Mouse (Mus musculus) layer of hippocampus, adult 18-20 months (tissue): ENCODE data around the gene Zdhhc25. TPM values are rescaled to one million over a fixed set of nuclear protein-coding genes. Genes with fewer than 3 reads are reported as not detected.

Experiments
- DNase-seq, 2 experiments: peaks; one replicate each; pipeline ENCODE4 v3.0.0; 2022; ENCODE audit warnings: low spot score in 2 of 2
- long read RNA-seq: library from polyadenylated mRNA; stranded (forward); transcript quantifications from one replicate; pipeline ENCODE4 v2.0.0, GENCODE M21; 2021
- total RNA-seq, 2 experiments: library from RNA; stranded (reverse); gene quantifications; 2 replicates each; pipeline ENCODE4 v1.2.3; 2021

Zdhhc25 gene
- total RNA-seq, result not detected
- long read RNA-seq, result 0 reads

DNA sequence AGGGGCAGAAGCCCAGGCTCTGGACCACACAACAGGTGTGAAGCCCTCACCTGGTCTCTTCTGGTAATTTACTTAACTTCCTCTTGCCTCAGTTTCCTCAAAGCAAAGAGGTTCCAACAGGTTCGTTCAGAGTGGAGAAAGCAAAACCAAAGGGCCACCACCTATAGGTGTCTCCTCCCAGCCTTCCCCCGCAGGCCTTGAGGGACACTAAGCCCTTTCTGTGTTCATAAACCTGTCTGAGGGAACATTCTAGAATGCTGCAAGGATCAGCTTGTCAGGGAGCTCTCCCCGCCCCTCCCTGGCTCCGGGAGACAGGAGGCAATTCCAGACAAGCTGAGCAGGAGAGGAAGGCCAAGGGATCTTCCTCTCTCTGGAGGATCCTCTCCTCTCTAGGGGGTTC, at the start of gene Zdhhc25:
Zdhhc25 (plus strand) TSS at position 301 of the 400 bp plus-strand sequence.
- DNase-seq, result no peak

DNA sequence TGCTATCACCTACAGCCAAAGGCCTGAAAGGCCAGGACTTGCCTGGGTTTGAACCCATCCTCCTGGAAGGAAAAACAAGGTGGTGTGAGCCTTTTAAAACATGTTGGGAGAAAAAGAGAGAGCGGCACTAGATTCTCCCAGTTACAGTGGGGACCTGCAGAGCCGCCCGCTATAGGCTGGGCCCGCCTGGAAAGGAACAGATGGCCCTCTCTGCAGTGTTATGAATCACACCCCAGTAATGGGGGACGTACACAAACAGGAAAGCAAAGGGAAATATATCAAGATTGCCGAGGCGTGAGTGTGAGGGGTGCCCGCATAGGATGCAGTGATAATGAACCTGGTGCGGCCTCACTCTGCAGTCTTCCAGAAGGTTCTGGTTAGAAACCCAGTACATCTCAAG, 47.2 kb upstream of the Zdhhc25 start:
- DNase-seq, result peak; percentile 21 to 39

- DNase-seq, result peak in 1 of 2 experiments; percentile 56
Measured at GRCm38 (mm10) chr15:88555476-88555875, 44.6 kb upstream of the Zdhhc25 start.

DNA sequence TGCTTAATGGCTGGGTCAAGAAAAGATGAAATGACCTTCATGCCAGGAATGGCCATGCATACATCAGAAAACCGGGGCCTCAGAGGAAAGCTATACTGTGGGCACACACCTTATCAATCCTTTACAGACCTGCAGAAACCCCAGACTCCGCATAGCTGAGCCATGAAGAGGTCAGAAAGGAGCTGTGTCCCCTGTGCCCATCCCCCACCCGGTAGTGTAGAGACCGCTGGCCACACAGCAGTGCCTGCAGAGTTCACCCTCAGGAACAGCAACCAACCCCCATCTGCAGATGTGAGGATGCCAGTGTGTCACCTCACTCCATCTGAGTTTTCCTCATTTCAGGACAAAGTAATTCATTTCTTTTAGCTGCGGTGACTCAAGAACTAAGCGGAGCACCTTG, 39.5 kb upstream of the Zdhhc25 start:
- no peak for DNase-seq

- no peak for DNase-seq
Measured at GRCm38 (mm10) chr15:88561058-88561730, 38.9 kb upstream of the Zdhhc25 start.

DNA sequence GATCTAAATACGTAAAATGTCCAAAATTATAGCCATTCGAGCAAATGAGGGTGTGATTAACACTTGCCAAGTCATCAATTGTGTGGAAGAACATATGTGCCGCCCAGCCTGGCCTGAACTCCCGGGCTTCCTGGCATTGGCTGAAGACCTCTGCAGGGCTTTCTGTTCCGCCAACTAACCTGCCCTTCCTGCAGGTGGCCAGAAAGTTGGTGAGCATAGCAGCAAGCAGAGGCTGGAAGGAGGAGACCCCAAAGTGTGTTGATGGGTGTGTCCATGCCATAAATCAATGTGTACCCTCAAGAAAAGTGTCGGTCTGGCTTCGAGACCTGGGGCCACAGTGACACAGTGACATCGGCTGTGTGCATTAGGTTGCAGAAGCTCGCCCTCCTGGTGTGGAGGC, 34.8 kb upstream of the Zdhhc25 start:
- no peak for DNase-seq

DNA sequence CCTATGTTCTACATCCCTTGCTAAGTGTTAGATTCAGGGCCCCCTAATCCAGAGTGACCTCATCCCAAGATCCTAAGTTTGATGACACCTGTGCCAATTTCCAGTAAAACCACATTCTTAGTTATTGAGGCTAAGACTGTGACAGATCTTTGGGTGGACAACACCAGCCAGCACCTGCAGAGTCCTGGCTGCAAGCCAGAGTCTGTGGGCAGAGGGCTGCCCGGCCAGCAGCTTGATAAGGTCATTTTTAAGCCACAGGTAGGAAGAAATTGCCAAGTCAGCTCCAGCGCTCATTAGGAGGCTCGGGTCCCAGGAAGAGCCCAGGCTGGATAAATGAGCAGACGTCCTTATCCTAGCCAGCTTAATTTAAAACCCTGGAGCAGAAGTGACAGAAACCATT, 34.3 kb upstream of the Zdhhc25 start:
- DNase-seq, result no peak

DNA sequence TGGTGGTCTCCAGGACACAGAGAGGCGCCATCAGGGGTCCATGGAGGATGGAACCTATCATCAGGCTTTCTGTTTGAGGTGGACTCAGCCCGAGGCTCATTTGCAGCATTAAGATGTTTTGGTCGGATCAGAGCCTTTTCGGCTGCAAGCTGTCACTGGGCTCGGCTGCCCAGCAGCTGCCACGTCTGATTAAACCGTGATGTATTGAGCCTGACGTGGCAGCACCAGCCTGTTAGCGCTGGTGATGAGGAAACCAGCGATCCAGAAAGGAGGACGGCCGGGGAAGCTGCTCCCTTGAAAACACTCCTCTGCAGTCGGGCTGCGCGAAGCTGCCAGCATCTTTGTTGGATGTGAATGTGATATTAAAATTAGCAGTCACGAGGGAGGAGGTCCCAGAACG, 29.4 kb upstream of the Zdhhc25 start:
- DNase-seq, result peak; percentile 10 to 22

DNA sequence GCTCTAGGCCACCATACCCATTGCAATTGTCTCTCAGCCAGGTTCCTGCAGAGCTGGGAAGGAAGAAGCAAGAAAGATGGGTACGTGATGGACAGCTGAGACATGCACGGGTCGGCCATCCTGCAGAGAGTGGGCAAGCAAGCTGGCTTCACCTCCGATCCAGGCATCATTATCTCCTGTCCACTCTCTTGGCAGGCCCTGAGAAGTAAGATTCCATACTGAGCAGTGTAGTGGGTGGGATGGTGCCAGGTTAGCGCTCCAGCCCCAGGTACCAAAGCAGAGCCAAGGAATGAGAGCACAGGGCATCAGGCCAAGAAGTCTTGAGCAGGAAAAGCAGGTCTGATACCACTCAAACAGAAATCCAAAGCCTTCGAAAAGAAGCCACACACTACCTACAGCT, 20.6 kb upstream of the Zdhhc25 start:
- no peak for DNase-seq

GRCm38 (mm10) chr15:88602496-88602895, 2.4 kb downstream of the Zdhhc25 start:
- DNase-seq, result no peak

DNA sequence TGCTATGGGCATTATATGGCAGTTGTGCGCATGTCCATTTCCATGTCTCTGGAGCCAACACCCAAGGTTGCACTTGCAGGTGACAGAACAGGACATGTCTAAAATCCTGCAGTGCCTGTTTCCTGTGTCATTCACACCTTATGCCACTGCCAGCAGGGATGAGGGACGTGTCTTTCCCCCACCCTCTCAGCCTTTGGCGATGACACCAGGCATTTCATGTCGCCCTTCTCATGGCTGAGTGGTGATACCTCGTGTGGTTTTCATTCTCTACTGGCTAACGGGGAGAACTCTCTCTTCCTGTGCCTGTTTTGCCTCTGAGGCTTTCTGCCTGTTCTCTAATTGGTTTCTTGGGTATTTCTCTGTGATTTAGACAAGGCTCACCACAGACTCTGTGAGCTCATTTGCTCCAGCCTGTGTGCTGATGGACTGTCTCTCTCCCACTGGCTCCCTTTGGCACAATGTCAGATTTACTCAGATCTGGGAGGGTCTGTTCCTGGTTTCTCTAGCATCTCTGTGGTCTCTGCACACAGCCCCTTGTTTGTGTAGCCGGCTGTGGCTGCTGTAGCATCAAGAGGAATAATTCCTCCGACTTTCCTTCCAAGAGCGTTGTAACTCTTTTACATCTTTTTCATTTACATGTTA, 3.1 kb downstream of the Zdhhc25 start:
- no peak for DNase-seq

DNA sequence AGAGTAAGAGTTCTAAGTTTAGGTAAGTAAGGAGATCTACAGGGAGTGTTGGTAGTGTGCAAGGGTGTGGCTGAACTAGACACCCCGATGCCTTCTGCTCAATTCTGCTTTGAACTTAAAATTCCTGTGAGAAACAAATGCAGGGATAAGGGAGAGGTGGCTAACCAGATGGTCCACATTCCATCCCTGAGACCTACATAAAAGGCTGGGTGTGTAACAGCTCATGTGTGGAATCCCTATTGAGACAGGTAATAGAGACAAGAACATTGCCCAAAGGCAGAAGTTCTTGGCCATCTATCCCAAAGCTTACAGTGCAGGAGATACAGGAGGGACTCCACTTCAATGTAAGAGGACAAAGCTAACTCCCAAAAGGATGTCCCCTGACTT, 3.6 kb downstream of the Zdhhc25 start:
- no peak for DNase-seq

DNA sequence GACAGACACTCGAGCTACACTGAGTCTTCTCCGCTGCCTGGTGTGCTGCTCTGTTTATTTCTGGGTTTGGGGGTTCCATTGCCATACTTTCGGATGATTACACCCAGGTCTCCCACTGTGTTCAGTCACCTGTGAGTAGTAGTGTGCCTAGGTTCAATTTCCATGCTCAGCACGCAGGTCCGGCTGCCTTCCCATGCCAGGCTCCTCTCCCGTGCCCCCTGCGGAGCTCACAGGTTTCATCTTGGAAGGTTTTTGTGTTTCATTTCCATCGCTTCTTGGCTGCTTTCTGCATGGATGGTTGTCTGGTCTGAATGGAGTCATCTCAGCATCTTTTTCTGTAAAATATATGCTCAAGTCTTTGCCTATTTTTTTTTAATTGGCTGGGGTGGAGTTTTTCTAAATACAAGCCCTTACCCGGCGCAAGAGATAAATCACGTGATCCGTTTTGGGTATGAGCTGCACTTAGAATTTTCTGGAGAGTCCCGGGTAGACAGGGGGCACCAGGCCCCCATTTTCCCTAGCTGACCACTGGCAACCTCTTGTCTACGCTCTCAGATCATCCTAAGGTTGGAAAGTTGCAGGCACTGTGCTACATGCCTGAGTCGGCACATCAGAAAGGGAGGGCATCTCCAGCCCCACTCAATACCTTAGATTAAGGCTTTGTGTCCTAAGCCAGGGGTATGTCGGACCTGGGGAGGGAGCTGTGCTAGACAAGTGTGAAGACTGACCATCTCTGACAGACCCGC, 4.7 kb downstream of the Zdhhc25 start:
- DNase-seq, result no peak

DNA sequence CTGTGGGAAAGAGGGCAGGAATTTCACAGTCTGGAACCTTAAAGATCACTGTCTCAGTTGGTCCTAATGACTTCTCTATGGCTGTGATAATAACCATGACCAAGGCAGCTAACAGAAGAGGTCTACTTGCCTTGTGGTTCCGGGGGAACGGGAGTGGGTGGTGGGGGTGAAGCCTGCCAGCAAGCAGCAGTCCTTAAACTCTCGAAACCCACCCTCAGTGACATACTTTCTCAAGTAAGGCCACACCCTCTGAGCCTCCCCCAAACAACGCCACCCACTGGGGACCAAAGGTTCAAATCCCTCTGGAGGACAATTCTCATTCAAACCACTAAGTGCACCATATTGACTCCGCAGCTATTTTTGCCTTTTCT, 5.3 kb downstream of the Zdhhc25 start:
- DNase-seq, result no peak

DNA sequence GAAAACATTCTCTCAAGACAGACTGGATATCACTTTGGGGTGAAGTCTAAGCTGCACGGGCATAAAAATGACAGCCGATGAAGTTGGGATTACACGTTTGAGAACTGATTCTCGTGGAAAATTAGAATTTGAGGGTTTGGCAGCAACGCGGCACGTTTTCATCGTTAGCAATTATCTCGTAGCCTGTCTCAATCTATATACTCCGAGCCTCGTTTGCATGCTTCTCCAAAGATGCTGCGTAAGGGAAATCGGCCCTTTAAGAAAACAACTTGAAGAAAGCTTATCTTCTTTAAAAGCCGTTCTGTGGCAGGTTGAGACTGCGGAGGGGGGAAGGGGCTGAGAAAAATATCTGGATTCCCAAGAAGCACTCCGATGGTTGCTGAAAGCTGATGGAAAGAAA, 17.0 kb downstream of the Zdhhc25 start:
- DNase-seq, result no peak

GRCm38 (mm10) chr15:88618008-88618773, 18.1 kb downstream of the Zdhhc25 start:
- DNase-seq, result peak in 1 of 2 experiments; percentile 49

- no peak for DNase-seq
Measured at GRCm38 (mm10) chr15:88620017-88620416, 19.9 kb downstream of the Zdhhc25 start.

DNA sequence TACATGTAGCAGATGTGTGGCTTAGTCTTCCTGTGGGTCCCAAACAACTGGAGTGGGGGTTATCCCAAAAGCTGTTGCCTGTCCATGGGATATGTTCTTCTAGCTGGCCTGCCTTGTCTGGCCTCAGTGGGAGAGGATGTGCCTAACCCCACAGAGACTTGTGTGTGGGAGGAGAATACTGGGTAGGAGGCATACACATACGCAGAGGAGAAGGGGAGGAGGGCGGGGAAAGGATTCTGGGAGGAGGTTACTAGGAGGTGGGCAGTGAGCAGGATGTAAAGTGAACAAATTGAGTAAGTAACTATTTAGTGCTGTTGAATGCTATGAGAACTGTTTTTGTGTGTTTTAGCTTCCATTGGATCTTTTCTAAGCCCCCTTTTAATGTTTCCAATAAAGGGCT, 23.8 kb downstream of the Zdhhc25 start:
- DNase-seq, result no peak

GRCm38 (mm10) chr15:88624874-88625277, 24.8 kb downstream of the Zdhhc25 start:
- no peak for DNase-seq

DNA sequence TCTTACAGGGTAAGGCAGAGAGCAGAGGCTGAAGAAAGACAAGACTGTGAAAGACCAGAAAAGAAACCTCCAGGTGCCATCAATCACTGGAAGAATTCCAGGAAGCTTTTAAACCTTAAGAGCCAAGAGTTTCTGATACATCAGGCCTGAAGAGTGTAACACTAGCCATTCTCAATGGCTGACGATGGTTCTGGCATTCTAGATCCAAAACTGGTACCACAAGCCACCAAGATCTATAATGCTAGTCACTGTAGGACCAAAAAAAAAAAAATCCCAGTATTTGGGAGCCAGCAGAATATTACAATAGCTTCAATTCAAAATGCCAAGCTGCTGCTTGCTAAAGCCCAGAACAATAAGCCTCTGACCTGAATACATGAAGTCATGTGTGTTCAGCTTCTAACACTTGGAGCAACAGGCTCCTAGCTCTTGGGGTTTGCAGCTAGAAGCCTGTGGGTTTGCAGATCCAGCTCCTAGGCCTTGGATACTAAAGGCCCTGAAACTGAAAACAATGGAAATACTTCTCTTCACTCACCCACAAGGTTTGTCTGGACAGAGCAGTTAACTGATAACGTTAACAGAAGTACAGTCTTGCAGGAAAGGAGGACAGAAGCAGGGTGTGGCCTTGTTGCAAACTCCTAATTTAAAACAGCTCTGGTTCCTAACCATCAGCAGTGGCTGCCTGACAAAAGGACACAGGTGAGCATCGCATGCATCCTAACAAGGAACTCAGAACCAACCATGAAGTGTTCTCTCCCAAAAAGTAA, 25.4 kb downstream of the Zdhhc25 start:
- no peak for DNase-seq
